Mouse (Mus musculus) neural tube, embryonic 12.5 days (tissue): ENCODE results near the gene Tcf7. TPM values are rescaled to one million over a fixed set of nuclear protein-coding genes. Genes with fewer than 3 reads are reported as not detected.

Experiments
- polyA plus RNA-seq: library from polyadenylated mRNA; unstranded; fragments of >200 nt; fragmentation: Nextera tagmentation; extraction: Ambion mirVana; gene quantifications from 2 replicates; pipeline ENCODE4 v1.2.1, GENCODE M21; 2016

Tcf7 gene
- polyA plus RNA-seq, 1 experiment from 2014 or later, result 8.8 TPM

Other genes starting within 250 kb of the Tcf7 start
- gene Ppp2ca, start 184.3 kb downstream of the Tcf7 start, polyA plus RNA-seq, result 132 and 143 TPM in 2 replicates
- gene Olfr1373, start 137.5 kb downstream of the Tcf7 start, polyA plus RNA-seq, result not detected in 2 replicates
- not detected in 2 replicates for gene Olfr1371, start 69.0 kb downstream of the Tcf7 start, polyA plus RNA-seq
- gene Skp1a, start 51.0 kb downstream of the Tcf7 start, polyA plus RNA-seq, result 1,002 and 1,024 TPM in 2 replicates
- 221 and 251 TPM in 2 replicates for gene Vdac1, start 77.8 kb upstream of the Tcf7 start, polyA plus RNA-seq
- 151 and 153 TPM in 2 replicates for gene 9530068E07Rik, start 113.4 kb upstream of the Tcf7 start, polyA plus RNA-seq